ENCODE assay signal across 22 mouse cellular contexts in genomic region chr11:121339647-121340046, GRCm38 (mm10). TPM values are rescaled to one million over a fixed set of nuclear protein-coding genes. Genes with fewer than 3 reads are reported as not detected.
"Had no signal": no experiment of that assay in that cellular context is flagged by ENCODE, and none has a peak within 500 bp of the region (broad histone marks: within the 10 kb centered on the region; RNA-seq: fewer than 3 reads in every experiment).

No protein-coding gene starts in this region.

- H3K4me2 ChIP-seq: kidney, embryonic 15.5 days; limb, embryonic 12.5 days; limb, embryonic 15.5 days; lung, embryonic 14.5 days; midbrain, embryonic 11.5 days; neural tube, embryonic 12.5 days; neural tube, embryonic 15.5 days had no signal

- H3K27ac ChIP-seq: kidney, embryonic 15.5 days; left cerebral cortex, adult 2 months; limb, embryonic 12.5 days; limb, embryonic 15.5 days; macrophage; neural tube, embryonic 12.5 days; neural tube, embryonic 15.5 days had no signal

- DNase-seq: kidney, adult 2 months; kidney, postnatal 10 days; kidney, postnatal 36 days; layer of hippocampus, postnatal 36 days; left cerebral cortex, postnatal 4 days; lung, embryonic 14.5 days; midbrain, embryonic 14.5 days; right cerebral cortex, adult 18-20 months; right cerebral cortex, postnatal 14 days; right cerebral cortex, postnatal 4 days; thymus, adult 18-20 months; thymus, postnatal 36 days had no signal

- ATAC-seq: intestine, postnatal 0 days; lung, postnatal 0 days had no signal

- H3K27me3 ChIP-seq: kidney, embryonic 15.5 days; limb, embryonic 12.5 days; limb, embryonic 15.5 days; neural tube, embryonic 12.5 days; neural tube, embryonic 15.5 days had no signal

- H3K9me3 ChIP-seq: kidney, embryonic 15.5 days; limb, embryonic 12.5 days; limb, embryonic 15.5 days; neural tube, embryonic 12.5 days; neural tube, embryonic 15.5 days had no signal

- H3K4me3 ChIP-seq: kidney, embryonic 15.5 days; left cerebral cortex, adult 2 months; limb, embryonic 12.5 days; limb, embryonic 15.5 days; neural tube, embryonic 12.5 days; neural tube, embryonic 15.5 days had no signal

- H3K9ac ChIP-seq: kidney, embryonic 15.5 days; limb, embryonic 12.5 days; limb, embryonic 15.5 days; lung, embryonic 14.5 days; neural tube, embryonic 12.5 days; neural tube, embryonic 15.5 days had no signal

- H3K4me1 ChIP-seq: kidney, embryonic 15.5 days; limb, embryonic 12.5 days; limb, embryonic 15.5 days; neural tube, embryonic 12.5 days; neural tube, embryonic 15.5 days had no signal

RNA-seq across cellular contexts. Expression of gene Rab40b, which starts 48.4 kb away (rescaled TPM):
- polyA plus RNA-seq: macrophage had no signal
